Mouse (Mus musculus) kidney, adult 2 months (tissue): Measurements from ENCODE around the gene Xpo4.

Source experiments
- CTCF ChIP-seq: fragments of 200-500 bp; conservative IDR thresholded peaks from 2 replicates; pipeline ENCODE4 v1.5.1; 2011; ENCODE audit warnings: low read depth, mild to moderate bottlenecking, control low read depth, low read length, moderate library complexity, mixed read lengths; ENCODE audit not compliant: insufficient read depth, insufficient read length
- POLR2A ChIP-seq: fragments of 200-500 bp; IDR thresholded peaks from one replicate; pipeline ENCODE4 v1.6.1; 2011; ENCODE audit warnings: low read depth, low read length, control low read depth

DNA sequence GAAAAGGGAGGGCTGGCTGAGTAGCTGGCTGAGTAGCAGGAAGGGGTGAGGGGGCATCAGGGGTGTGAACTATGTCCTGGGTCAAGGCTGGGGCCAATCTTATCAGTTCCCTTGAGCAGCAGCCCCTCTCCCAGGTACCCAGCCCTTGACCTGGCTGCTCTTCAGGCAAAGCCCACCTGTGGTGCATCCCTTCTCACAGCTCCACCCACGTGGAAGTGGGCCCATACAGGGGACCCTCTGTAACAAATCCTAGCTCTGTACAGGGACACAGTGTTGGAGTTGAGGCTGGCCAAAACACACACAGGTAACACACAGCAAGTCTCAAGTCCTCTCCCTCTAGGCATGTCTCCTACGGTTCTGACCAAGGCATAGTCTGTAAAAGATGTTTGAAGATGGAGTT lies 137.6 kb downstream of the Xpo4 start:
- no peak for TF ChIP-seq POLR2A
- TF ChIP-seq CTCF = no peak
